Mouse (Mus musculus) intestine, postnatal 0 days (tissue): ENCODE data around the gene Derl3. TPM values are rescaled to one million over a fixed set of nuclear protein-coding genes. Genes with fewer than 3 reads are reported as not detected.
"Not testable (repeated sequence)": the region's sequence is repeated elsewhere in the genome, so short reads cannot be mapped to it uniquely, and the experiment has no call there.

Experiments
- ATAC-seq: fragments of 200-750 bp; cut with Nextera tagmentation; 2 replicates; pipeline ENCODE4 v1.8.0; 2017; ENCODE audit warnings: mild to moderate bottlenecking, moderate TSS enrichment, moderate library complexity
- H3K27ac ChIP-seq: fragments of 300-500 bp; sonication (generic); 2 replicates; pipeline ENCODE4 v1.5.1; 2014; ENCODE audit warnings: mild to moderate bottlenecking, low read depth, low read length, moderate library complexity
- H3K27me3 ChIP-seq: fragments of 300-500 bp; sonication (generic); replicated peaks from 2 replicates; pipeline ENCODE4 v1.6.1; 2014; ENCODE audit warnings: low read length, mixed read lengths; ENCODE audit not compliant: control insufficient read depth, insufficient read depth
- H3K36me3 ChIP-seq: fragments of 300-500 bp; sonication (generic); 2 replicates; pipeline ENCODE4 v1.6.1; 2014; ENCODE audit warnings: mild to moderate bottlenecking, moderate library complexity; ENCODE audit not compliant: control insufficient read depth, insufficient read depth
- H3K4me1 ChIP-seq: fragments of 300-500 bp; sonication (generic); replicated peaks from 2 replicates; pipeline ENCODE4 v1.6.1; 2014; ENCODE audit warnings: antibody characterized with exemption, low read length, mixed read lengths; ENCODE audit not compliant: control insufficient read depth, insufficient read depth
- H3K4me2 ChIP-seq: fragments of 300-500 bp; sonication (generic); replicated peaks from 2 replicates; pipeline ENCODE4 v1.6.1; 2014; ENCODE audit warnings: low read depth, mild to moderate bottlenecking, moderate library complexity
- H3K4me3 ChIP-seq: fragments of 300-500 bp; sonication (generic); 2 replicates; pipeline ENCODE4 v1.5.1; 2014; ENCODE audit warnings: low read depth, low read length
- H3K9ac ChIP-seq: fragments of 300-500 bp; sonication (generic); 2 replicates; pipeline ENCODE4 v1.6.1; 2014; ENCODE audit warnings: mild to moderate bottlenecking, low read depth, low read length
- H3K9me3 ChIP-seq: fragments of 300-500 bp; sonication (generic); 2 replicates; pipeline ENCODE4 v1.6.1; 2016; ENCODE audit warnings: mixed run types; ENCODE audit not compliant: control insufficient read depth
- CTCF ChIP-seq: sonication (generic); IDR thresholded peaks from 2 replicates; pipeline ENCODE4 v1.5.1; 2016; ENCODE audit warnings: low read depth, mild to moderate bottlenecking, control low read depth, antibody characterized with exemption, moderate library complexity
- WGBS: fragments of 180-500 bp; shearing (Covaris S2); extraction: QIAGEN DNeasy Blood & Tissue Kit; methylation state at CpG from one replicate; pipeline ENCODE4 v1.1.7; 2014; 5-methylcytosine and 5-hydroxymethylcytosine counted together
- polyA plus RNA-seq: library from polyadenylated mRNA; unstranded; fragments of >200 nt; fragmentation: Nextera tagmentation; extraction: Ambion mirVana; gene quantifications from 2 replicates; pipeline ENCODE4 v1.2.1, GENCODE M21; 2015

The Derl3 gene
- polyA plus RNA-seq, 1 experiment from 2014 or later = 3.7 TPM

DNA sequence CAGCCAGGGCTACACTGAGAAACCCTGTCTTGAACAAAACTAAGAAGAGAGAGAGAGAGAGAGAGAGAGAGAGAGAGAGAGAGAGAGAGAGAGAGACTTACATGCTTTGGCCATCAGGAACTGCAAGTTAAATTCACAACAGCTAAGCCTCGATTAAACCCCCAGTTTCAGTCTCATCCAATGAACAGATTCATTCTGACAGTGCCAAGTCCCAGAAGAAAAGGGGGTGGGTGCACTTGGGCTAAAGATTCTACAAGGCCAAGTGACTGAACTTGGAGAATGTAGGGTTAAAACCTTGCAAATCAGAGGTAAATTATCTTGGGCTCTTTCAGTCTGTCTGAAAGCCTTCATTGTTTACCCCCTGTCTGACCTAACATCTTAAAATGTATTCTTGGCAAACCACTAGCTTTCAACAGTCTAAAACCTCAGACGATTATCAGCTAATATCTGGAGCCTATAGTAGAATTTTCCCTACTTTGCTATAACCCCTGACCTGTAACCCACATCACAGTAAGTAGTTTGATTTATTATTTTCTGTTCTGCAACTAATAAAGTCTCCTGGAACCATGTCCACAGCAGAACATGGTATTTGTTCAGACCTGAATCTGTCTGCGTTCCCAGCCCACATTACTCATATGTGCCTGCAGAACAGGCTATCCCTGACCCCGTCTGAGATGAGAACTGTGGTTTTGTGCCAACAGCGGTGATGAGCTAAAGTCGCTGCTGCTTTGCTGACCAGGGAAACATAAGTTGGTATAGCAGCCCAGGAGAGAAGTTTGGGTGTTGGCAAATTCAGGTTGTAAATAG lies 12.2 kb upstream of the Derl3 start:
- Histone ChIP-seq H3K27me3 (no peaks in the 10 kb centered on the region), H3K9ac (no peak overlapping the region), H3K27ac (no peak overlapping the region), H3K4me3 (no peak overlapping the region), H3K9me3 (no peaks in the 10 kb centered on the region), H3K36me3 (no peaks in the 10 kb centered on the region), H3K4me1 (no peaks in the 10 kb centered on the region), H3K4me2 (no peak overlapping the region)
- ATAC-seq = no peak
- WGBS = 52% methylated on average over 6 of the region's 6 CpGs
- no peak for TF ChIP-seq CTCF

DNA sequence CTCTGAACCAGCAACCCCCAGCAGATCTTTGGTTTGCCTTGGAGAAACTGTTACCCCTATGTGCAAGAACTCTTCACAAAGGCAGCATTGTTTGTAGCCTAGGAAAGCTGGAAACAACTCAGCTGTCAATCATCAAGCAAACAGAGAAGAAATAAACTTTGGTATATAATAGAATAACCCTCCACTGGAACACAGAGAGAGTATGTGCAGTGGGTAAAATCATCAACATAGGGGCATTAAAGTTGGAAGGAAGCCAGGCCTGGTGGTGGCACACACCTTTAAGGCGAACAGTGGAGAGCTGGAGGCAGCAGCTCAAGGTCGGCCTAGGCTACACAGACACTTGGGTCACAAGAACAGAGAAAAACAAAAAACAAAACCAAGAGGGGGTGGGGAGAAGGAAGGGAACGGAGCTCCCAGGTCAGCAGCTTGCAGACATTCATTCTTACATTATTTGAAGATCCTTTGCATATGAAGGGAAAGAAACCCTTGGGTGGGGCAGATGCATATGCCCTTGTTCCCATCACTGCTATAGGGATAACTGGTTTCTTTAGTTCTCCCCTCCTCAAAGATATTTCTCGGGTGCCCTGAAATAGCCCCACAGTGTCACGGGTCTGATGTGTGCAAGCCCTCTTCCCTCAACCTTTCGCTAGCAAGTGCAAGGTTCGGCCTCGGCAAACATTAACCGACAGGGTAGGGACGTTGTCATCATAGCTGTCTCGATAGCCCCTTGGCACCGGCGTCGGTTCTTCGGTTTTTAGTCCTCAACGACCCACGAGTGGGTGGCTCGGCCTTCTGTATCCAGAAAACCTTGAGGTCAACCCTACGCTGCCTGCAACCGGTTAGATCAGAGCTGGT lies 11.4 kb upstream of the Derl3 start:
- H3K36me3 ChIP-seq = no peaks in the 10 kb centered on the region
- TF ChIP-seq CTCF = no peak
- no peak overlapping the region for H3K4me3 ChIP-seq
- H3K9me3 ChIP-seq = no peaks in the 10 kb centered on the region
- no peak overlapping the region for H3K27ac ChIP-seq
- no peaks in the 10 kb centered on the region for H3K4me1 ChIP-seq
- WGBS = 18% methylated on average over 20 of the region's 20 CpGs
- 0 out of 2 replicates have a peak, but pooled peaks have one; percentile 35 for ATAC-seq
- H3K9ac ChIP-seq = no peak overlapping the region
- no peaks in the 10 kb centered on the region for H3K27me3 ChIP-seq
- peak overlapping the region; percentile 62 for H3K4me2 ChIP-seq

DNA sequence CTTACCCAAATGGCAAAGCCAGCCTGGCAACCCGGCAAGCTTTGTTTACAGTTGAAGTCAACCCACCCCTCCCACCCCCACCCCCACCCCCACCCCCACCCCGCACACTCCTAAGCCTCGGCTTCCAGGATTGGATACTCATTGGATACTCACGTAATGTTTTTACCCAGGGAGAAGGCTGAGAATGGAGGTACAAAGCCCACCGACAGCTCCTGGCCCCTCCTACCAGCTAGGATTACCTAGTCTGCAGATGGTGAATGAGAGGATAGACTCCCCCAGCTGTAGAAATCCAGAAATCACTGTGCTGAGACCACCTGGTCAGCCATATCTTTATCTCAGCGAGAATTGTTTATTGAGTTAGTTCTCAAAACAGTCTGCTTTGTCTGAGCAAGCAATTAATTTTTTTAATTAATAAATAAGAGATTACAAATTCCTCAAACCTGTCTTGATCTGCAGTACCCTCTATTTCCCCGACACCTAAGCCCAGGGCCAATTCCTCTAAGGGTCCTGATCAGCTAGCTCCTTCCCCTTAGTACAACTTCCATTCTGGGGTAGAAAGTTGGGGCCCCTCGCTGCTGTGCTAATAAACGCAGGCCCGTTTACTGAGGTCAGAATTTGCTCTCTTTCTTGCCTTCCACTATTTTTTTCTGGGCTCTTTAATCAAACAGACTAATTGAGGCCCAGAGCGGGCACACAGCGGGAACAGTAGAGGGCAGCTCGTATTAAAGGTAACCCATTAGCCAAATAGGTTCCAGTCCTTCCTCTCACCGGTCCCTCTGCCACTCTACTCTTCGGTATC lies 10.6 kb upstream of the Derl3 start:
- Histone ChIP-seq H3K27ac (no peak overlapping the region), H3K4me3 (peak overlapping the region; percentile 21; the same call in 1 of the 2 replicates), H3K27me3 (no peaks in the 10 kb centered on the region), H3K9me3 (no peaks in the 10 kb centered on the region), H3K36me3 (no peaks in the 10 kb centered on the region), H3K4me2 (peak overlapping the region; percentile 62), H3K9ac (no peak overlapping the region), H3K4me1 (no peaks in the 10 kb centered on the region)
- WGBS = 12% methylated on average over 15 of the region's 15 CpGs
- TF ChIP-seq CTCF = no peak
- ATAC-seq = no peak

DNA sequence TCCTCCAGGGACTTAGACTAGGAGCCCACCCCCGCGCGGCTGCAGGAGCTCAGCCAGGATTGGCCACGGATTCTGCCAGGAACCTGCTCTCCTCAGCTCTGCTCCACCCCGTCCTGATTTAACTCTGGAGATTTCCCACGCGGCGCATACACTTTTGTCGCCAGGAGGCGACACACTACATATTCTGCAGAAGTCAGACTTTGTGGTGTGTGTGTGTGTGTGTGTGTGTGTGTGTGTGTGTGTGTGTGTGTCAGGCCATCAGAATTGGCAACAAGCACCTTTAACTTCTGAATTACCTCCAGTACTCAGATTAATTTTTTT lies 10.0 kb upstream of the Derl3 start:
- Histone ChIP-seq H3K9ac (no peak overlapping the region), H3K27me3 (no peaks in the 10 kb centered on the region), H3K9me3 (no peaks in the 10 kb centered on the region), H3K4me1 (no peaks in the 10 kb centered on the region), H3K36me3 (no peaks in the 10 kb centered on the region), H3K27ac (no peak overlapping the region), H3K4me2 (peak overlapping the region; percentile 62), H3K4me3 (peak overlapping the region; percentile 21; the same call in 1 of the 2 replicates)
- TF ChIP-seq CTCF = peak; percentile 82
- WGBS = 2% methylated on average over 10 of the region's 10 CpGs
- ATAC-seq = peak; percentile 75; the same call in 1 of the 2 replicates

DNA sequence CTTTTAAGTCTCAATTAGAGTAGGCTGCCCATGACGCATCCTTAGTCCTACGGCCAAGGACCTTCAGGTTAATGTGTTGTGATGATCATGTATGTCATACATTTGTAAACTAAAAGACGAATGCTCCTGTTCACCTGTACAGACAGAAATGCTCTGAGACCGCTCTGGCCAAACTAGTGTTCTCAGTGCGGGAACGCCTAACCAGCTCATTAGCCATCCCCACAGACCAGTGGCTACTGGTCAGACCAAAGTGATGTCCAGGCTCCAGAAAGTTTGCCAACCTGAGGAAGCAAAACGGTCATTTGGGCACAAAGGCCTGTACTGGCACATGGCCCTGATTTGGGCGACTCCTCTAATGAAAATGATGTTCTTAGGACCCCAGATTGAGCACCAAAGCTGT lies 8.5 kb upstream of the Derl3 start:
- ATAC-seq = no peak
- no peak overlapping the region for H3K4me3 ChIP-seq
- no peak overlapping the region for H3K27ac ChIP-seq
- no peaks in the 10 kb centered on the region for H3K4me1 ChIP-seq
- TF ChIP-seq CTCF = no peak
- H3K4me2 ChIP-seq = no peak overlapping the region
- H3K9ac ChIP-seq = no peak overlapping the region
- no peaks in the 10 kb centered on the region for H3K27me3 ChIP-seq
- H3K9me3 ChIP-seq = no peaks in the 10 kb centered on the region
- H3K36me3 ChIP-seq = no peaks in the 10 kb centered on the region
- 94% methylated on average over 8 of the region's 8 CpGs for WGBS

DNA sequence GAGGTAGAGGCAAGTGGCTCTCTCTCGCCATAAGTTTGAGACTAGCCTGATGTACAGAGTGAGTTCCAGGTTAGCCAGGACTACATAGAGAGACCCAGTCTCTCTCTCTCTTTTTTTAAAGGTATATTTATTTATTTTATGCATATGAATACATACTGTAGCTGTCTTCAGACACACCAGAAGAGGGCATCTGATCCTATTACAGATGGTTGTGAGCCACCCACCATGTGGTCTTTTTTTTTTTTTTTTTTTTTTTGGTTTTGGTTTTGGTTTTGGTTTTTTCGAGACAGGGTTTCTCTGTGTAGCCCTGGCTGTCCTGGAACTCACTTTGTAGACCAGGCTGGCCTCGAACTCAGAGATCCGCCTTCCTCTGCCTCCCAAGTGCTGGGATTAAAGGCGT lies 5.7 kb upstream of the Derl3 start:
- WGBS = 87% methylated on average over 5 of the region's 5 CpGs

More for the DNA sequence above, 5.7 kb upstream of the Derl3 start:
- not testable (repeated sequence) for H3K4me2 ChIP-seq, H3K9ac ChIP-seq, H3K4me3 ChIP-seq, H3K4me1 ChIP-seq, H3K9me3 ChIP-seq, H3K27me3 ChIP-seq, H3K36me3 ChIP-seq, ATAC-seq, H3K27ac ChIP-seq
